Mouse (Mus musculus): ENCODE results near the gene Gpc4. TPM values are rescaled to one million over a fixed set of nuclear protein-coding genes. Genes with fewer than 3 reads are reported as not detected.

Gene Gpc4
- polyA plus RNA-seq, 1 experiment, result 7.4 TPM

GRCm38 (mm10) chrX:52129604-52130003 lies 35.4 kb downstream of the Gpc4 start:
- H3K27ac ChIP-seq (ENCODE audit: insufficient read depth, low read length), result no peak overlapping the region
- H3K4me3 ChIP-seq (ENCODE audit: insufficient read depth, low read length), result no peak overlapping the region
- TF ChIP-seq POLR2A (IDR thresholded peaks at IDR 0.05; ENCODE audit: extremely low read depth, insufficient read depth, low read length) (no peak), CTCF (IDR thresholded peaks at IDR 0.05; ENCODE audit: extremely low read depth, insufficient read depth, low read length) (no peak)
- no peaks in the 10 kb centered on the region for H3K4me1 ChIP-seq (ENCODE audit: control insufficient read depth, insufficient read depth, low read length)

GRCm38 (mm10) chrX:52128794-52129193 lies 36.3 kb downstream of the Gpc4 start:
- H3K27ac ChIP-seq (ENCODE audit: insufficient read depth, low read length), result no peak overlapping the region
- TF ChIP-seq CTCF (IDR thresholded peaks at IDR 0.05; ENCODE audit: extremely low read depth, insufficient read depth, low read length), result no peak
- no peak for TF ChIP-seq POLR2A (IDR thresholded peaks at IDR 0.05; ENCODE audit: extremely low read depth, insufficient read depth, low read length)
- no peaks in the 10 kb centered on the region for H3K4me1 ChIP-seq (ENCODE audit: control insufficient read depth, insufficient read depth, low read length)
- no peak overlapping the region for H3K4me3 ChIP-seq (ENCODE audit: insufficient read depth, low read length)

GRCm38 (mm10) chrX:52113651-52114050 lies 51.4 kb downstream of the Gpc4 start:
- Histone ChIP-seq H3K4me1 (ENCODE audit: control insufficient read depth, insufficient read depth, low read length) (no peaks in the 10 kb centered on the region), H3K27ac (ENCODE audit: insufficient read depth, low read length) (no peak overlapping the region), H3K4me3 (ENCODE audit: insufficient read depth, low read length) (no peak overlapping the region)
- no peak for TF ChIP-seq CTCF (IDR thresholded peaks at IDR 0.05; ENCODE audit: extremely low read depth, insufficient read depth, low read length)
- TF ChIP-seq POLR2A (IDR thresholded peaks at IDR 0.05; ENCODE audit: extremely low read depth, insufficient read depth, low read length), result no peak

- Histone ChIP-seq H3K27ac (ENCODE audit: insufficient read depth, low read length) (no peak overlapping the region), H3K4me1 (ENCODE audit: control insufficient read depth, insufficient read depth, low read length) (no peaks in the 10 kb centered on the region), H3K4me3 (ENCODE audit: insufficient read depth, low read length) (no peak overlapping the region)
- TF ChIP-seq POLR2A (IDR thresholded peaks at IDR 0.05; ENCODE audit: extremely low read depth, insufficient read depth, low read length) (no peak), CTCF (IDR thresholded peaks at IDR 0.05; ENCODE audit: extremely low read depth, insufficient read depth, low read length) (no peak)
These were observed 55.4 kb downstream of the Gpc4 start for GRCm38 (mm10) chrX:52109663-52110062.

GRCm38 (mm10) chrX:52108966-52109365 lies 56.1 kb downstream of the Gpc4 start:
- Histone ChIP-seq H3K4me3 (ENCODE audit: insufficient read depth, low read length) (no peak overlapping the region), H3K4me1 (ENCODE audit: control insufficient read depth, insufficient read depth, low read length) (no peaks in the 10 kb centered on the region), H3K27ac (ENCODE audit: insufficient read depth, low read length) (no peak overlapping the region)
- TF ChIP-seq POLR2A (IDR thresholded peaks at IDR 0.05; ENCODE audit: extremely low read depth, insufficient read depth, low read length) (no peak), CTCF (IDR thresholded peaks at IDR 0.05; ENCODE audit: extremely low read depth, insufficient read depth, low read length) (no peak)

GRCm38 (mm10) chrX:52103771-52104170 lies 61.3 kb downstream of the Gpc4 start:
- no peak overlapping the region for H3K27ac ChIP-seq (ENCODE audit: insufficient read depth, low read length)
- TF ChIP-seq CTCF (IDR thresholded peaks at IDR 0.05; ENCODE audit: extremely low read depth, insufficient read depth, low read length) (no peak), POLR2A (IDR thresholded peaks at IDR 0.05; ENCODE audit: extremely low read depth, insufficient read depth, low read length) (no peak)
- H3K4me3 ChIP-seq (ENCODE audit: insufficient read depth, low read length), result no peak overlapping the region
- no peaks in the 10 kb centered on the region for H3K4me1 ChIP-seq (ENCODE audit: control insufficient read depth, insufficient read depth, low read length)

GRCm38 (mm10) chrX:52101940-52102339 lies 63.1 kb downstream of the Gpc4 start:
- Histone ChIP-seq H3K4me3 (ENCODE audit: insufficient read depth, low read length) (no peak overlapping the region), H3K4me1 (ENCODE audit: control insufficient read depth, insufficient read depth, low read length) (no peaks in the 10 kb centered on the region), H3K27ac (ENCODE audit: insufficient read depth, low read length) (no peak overlapping the region)
- TF ChIP-seq POLR2A (IDR thresholded peaks at IDR 0.05; ENCODE audit: extremely low read depth, insufficient read depth, low read length), result no peak
- no peak for TF ChIP-seq CTCF (IDR thresholded peaks at IDR 0.05; ENCODE audit: extremely low read depth, insufficient read depth, low read length)

GRCm38 (mm10) chrX:52101445-52101844 lies 63.6 kb downstream of the Gpc4 start:
- no peak for TF ChIP-seq POLR2A (IDR thresholded peaks at IDR 0.05; ENCODE audit: extremely low read depth, insufficient read depth, low read length)
- no peak for TF ChIP-seq CTCF (IDR thresholded peaks at IDR 0.05; ENCODE audit: extremely low read depth, insufficient read depth, low read length)
- no peak overlapping the region for H3K27ac ChIP-seq (ENCODE audit: insufficient read depth, low read length)
- H3K4me1 ChIP-seq (ENCODE audit: control insufficient read depth, insufficient read depth, low read length), result no peaks in the 10 kb centered on the region
- no peak overlapping the region for H3K4me3 ChIP-seq (ENCODE audit: insufficient read depth, low read length)

GRCm38 (mm10) chrX:52087726-52088348 lies 77.2 kb downstream of the Gpc4 start:
- no peak overlapping the region for H3K27ac ChIP-seq (ENCODE audit: insufficient read depth, low read length)
- H3K4me3 ChIP-seq (ENCODE audit: insufficient read depth, low read length), result no peak overlapping the region
- no peaks in the 10 kb centered on the region for H3K4me1 ChIP-seq (ENCODE audit: control insufficient read depth, insufficient read depth, low read length)
- no peak for TF ChIP-seq POLR2A (IDR thresholded peaks at IDR 0.05; ENCODE audit: extremely low read depth, insufficient read depth, low read length)
- TF ChIP-seq CTCF (IDR thresholded peaks at IDR 0.05; ENCODE audit: extremely low read depth, insufficient read depth, low read length), result 0 out of 2 replicates have a peak, but pooled peaks have one; percentile 12

GRCm38 (mm10) chrX:52086885-52087573 lies 78.0 kb downstream of the Gpc4 start:
- H3K4me1 ChIP-seq (ENCODE audit: control insufficient read depth, insufficient read depth, low read length), result no peaks in the 10 kb centered on the region
- TF ChIP-seq CTCF (IDR thresholded peaks at IDR 0.05; ENCODE audit: extremely low read depth, insufficient read depth, low read length) (no peak), POLR2A (IDR thresholded peaks at IDR 0.05; ENCODE audit: extremely low read depth, insufficient read depth, low read length) (no peak)
- H3K27ac ChIP-seq (ENCODE audit: insufficient read depth, low read length), result no peak overlapping the region
- H3K4me3 ChIP-seq (ENCODE audit: insufficient read depth, low read length), result no peak overlapping the region
